Mouse (Mus musculus): ENCODE results near the gene Trim24.
"Not testable (repeated sequence)": the region's sequence is repeated elsewhere in the genome, so short reads cannot be mapped to it uniquely, and the experiment has no call there.

Gene Trim24

DNA sequence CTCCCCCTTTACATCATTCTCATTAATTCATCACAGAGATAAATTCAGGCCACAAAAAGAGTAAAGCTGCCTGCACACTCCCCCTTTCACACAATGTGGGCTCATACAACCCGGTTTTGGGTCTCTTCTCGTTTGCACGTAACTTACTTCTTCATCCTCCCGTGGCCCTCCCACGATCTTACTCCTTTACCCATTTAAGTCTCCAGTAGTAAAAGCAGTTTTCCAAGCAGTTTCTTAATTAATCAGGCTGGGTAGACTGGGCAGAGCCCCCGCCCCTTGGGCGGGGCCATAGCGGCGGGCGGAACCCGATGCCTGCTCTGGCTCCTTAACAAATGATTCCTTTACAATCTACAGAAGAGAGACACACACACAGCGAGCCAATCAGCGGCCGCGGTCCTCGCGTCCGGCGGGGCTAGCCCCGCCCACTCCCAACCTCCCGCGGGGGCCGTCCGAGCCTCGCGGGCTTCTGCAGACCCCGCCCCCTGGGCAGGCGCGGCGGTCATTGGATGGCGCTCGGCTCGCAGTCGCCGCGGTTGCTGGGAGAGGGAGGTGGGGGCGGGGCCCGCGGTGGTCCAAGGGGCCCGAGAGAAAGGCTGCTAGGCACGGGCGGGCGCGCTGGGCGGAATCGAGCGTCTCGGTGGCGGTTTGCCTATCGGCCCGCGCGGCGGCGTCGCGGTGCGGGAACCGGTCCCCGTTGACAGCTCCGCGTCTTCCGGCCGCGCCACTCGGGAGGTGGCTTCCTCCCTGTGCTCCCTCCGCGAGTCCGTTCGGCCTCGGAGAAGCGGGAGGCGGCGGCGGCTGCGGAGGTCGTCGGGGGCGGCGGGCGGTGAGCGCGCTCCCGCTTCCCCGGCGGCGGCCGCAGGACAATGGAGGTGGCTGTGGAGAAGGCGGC is at the start of gene Trim24:
Trim24 (plus strand) TSS at position 567 of the 892 bp plus-strand sequence.
- DNase-seq, result peak; percentile 90

DNA sequence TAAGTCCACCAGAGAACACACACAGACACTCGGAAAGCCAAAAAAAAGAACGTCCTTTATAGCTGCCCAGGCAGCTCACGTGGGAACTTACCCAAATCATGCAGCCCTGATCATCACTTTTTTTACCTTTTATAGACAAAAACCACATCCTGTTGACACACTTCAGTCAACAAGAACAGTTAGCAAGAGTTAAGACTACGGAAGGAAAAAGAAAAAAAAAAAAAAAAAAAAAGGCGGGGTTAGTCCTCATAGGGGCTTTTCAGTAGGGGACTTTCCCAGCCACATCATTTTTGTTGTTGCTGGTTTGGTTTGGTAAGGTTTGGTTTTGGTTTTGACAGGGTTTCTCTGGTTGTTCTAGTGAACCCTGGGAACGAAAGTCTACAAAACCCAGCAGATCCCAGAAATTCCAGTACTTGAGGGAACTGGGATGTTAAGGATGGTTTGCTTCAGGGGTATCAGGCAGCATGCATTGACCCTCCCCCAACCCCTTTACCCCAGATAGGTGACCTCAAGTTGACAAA is 49.0 kb upstream of the Trim24 start:
- no peak for DNase-seq

DNA sequence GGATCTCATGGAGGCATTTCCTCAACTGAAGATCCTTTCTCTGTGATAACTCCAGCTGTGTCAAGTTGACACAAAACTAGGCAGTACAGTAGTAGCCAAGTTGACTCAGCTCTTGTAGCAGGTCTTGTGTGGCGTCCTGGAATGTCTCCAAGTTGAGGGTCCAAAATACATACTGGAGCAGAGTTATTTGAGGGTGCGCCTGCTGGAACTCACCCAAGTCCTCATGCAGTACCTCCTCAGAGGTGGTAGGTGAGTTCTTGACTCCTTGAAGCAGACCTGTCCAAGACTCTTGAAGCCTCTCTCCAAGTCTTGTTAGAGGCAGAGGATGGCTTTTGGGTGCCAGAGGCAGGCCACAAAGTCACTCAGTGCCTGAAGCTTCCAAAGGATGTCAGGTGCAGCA is 48.2 kb upstream of the Trim24 start:
- no peak for DNase-seq

DNA sequence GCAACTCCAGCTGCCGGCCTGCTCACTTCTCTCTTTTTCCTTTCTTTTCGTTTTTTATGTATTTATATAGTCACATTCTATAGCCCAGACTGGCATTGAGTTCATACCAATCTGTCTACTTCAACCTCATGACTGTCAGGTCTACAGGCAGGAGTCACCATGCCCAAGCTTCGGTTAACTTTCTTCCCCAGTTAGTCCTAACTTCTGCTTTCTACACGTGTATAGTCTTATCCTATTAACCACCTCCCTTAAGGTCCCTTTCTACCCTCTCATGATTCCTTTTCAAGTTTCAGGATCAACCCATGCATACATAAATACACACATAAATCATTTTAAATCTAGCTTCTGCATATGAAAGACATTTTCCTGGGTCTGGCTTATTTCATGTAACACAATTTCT is 46.9 kb upstream of the Trim24 start:
- no peak for DNase-seq

DNA sequence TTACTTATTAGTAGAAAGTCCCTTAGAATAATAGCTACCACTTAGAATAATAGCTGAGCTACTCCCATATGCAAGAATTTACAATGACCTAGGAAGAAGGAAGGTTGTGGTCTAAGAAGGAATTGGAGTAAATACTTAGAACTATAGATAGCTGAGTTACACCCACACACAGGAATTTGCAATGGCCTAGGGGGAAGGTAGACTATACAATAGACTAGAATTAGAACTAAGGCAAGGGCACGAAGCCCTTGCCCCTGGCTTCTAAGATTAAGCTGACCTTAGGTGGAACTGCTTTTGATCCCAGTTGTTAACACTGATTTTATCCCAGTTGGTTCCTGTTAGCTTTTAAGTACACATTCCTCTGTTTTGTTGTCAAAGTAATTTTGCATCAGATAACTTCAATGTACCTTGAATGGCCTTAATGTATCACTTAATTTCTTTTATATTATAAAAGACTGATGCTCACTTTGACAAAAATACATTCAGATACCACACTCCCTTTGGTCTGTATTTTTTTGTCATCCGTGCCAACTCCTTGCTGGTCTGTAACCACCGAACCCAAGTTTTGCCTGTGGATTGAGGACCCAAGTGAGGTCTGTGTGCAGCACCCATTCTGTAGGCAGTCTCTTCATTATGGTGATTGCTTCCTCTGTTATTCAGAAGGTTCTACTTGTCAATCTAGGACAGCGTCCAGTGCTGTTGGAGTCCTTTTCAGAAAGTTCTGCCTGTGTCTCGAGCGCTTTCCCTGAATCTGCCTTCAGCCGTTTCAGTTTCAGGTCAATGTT is 45.1 kb upstream of the Trim24 start:
- DNase-seq, result not testable (repeated sequence)

DNA sequence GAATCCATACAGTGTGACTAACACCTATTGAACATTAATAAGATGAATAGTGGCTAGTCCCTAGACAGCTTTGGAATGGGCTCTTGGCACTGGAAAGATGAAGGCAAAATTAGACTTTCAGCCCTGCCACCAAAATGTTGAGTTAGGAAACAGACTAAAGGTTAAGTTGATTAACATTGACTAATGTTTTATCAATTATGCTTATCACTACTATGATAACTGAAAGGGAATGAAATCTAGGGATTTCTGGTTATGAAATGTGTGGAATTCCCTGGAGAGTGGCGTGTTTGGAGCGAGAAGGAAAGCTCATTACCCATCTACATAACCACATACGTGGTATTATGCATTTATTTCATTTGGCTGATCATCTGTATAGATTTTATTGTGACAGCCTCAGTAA is 41.7 kb upstream of the Trim24 start:
- DNase-seq, result no peak

DNA sequence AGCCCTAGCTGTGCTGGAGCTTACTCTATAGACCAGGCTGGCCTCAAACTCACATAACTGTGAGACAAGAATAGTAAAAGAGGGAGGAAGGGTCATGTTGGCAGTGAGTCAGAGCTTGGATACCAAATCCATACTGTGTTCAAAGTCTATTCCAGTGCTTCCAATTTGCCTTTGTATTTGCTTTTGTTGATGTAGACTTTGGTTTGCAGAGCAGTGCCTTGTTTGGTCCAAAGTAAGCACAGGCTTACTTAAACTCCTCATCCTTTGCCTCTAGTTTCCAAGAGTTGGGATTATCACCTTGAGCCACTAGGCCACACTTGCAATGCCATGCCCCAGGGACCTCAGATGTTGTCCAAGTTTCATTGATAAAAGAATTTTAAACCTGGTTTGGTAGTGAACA is 41.0 kb upstream of the Trim24 start:
- DNase-seq, result no peak

DNA sequence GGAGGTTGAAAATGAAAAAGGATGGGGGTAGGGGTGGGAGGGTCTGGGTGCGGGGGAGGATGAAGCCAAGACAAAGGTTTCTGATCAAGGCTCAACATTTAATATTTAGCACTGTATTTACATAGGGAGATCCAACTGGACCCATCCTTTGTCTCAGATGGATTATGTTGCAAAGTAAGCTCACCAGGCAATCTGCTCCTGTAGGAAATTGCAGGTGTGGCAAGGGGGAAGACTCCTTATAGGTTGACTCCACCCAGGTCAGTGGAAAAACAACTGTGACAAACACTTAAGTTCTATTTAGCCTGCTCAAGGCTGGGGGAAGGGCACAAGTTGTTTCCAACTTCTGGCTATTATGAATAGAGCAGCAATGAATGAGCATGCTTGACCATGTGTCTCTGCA is 36.9 kb upstream of the Trim24 start:
- DNase-seq, result no peak

DNA sequence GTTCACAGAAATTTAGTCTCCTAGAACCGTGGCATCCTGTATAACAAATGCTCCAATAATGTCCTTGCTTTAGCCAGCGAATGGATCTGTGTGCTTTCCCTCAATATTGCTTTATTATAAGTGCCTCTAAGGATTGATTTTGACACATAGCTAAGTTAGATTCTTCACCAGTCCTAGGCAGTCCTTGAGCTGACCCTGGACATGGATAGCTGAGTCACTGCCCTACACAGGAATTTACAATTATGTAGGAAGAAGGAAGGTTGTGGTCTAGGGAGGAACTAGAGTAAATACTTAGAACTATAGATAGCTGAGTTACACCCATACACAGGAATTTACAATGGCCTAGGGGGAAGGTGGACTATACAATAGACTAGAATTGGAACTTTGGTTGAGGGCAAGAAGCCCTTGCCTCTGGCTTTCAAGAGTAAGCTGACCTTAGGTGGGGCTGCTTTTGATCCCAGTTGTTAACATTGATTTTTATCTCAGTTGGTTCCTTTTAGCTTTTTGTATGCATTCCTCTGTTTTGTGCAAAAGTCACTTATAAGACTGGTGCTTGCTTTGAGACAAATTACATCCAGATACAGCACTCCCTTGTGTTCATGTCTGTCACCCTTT is 33.6 kb upstream of the Trim24 start:
- DNase-seq, result not testable (repeated sequence)

DNA sequence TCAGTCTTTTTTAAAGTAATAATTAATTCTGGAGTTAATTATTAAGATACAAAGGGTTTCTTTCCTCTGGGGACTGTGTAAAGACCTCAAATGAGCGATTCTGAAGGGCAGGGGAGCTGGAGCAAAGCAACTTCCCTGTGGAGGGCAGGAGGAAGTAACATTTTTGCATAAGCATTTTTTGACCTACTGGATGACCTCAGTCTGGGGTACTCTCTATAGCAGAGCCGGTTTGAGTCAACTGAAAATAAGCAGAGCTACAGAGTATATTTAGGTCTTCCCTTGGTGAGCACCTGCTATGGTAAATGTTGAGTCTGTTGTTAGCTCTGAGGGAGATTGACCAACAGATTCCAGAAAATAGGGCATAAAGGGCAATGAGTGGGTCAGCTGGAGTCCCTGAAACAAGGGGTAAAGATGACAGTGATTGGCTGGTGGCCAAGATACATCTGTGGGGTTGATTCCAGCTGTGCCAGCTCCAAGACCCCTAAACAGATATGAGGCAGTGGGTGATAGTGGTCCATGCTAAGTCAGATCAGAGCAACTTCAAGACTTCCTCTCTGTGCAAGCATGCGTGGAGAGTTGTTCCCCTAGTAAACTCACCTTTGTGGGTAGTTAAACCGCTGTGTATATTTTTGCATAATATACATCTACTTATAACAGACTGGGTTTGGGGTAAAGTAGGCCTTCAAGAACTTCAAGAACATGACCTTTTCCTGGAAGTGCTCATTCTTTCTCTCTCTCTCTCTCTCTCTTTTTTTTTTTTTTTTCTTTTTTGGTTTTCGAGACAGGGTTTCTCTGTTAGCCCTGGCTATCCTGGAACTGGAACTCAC is 27.6 kb upstream of the Trim24 start:
- DNase-seq, result no peak

DNA sequence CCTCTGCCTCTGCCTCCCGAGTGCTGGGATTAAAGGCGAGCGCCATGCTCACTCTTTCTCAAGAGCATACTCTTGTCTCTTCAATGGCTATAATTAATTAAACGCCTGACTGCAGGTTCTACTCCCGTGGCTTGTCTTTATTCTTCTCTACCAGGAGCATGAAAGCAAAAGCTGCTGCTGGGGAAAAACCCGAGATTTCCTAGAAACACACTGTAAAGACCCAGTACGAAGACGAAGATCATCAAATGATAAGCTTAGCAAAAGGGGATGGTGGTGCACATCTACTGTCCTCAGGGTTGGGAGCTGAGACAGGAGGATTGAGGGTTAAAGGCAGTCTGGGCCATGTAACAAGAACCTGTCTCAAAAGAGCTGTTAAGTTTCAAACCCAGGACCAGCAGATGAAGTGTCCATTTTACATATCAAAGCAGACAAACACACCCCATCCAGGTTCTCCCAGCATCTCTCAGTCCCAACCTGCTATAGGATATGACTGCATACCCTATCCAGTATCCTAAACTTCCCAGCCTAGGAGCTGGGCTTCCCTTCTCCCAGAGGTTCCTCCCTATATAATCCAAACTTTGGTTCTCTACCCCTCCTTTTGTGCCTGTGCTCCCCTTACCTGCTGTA is 26.9 kb upstream of the Trim24 start:
- DNase-seq, result no peak

DNA sequence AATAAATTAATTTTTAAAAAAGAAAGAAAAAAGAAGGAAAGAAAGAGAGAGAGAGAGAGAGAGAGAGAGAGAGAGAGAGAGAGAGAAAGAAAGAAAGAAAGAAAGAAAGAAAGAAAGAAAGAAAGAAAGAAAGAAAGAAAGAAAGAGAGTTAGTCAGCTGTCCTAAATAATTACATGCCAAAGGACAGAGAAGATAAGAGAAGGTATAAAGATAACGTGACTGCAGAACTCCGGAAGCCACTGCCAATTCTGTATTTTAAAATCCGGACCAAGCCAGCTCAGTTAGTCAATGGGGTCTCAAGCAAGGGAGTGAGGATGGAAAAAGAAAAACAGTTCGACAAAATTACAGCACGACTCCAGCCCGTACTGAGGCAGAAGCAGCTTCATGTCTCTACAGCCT is 25.7 kb upstream of the Trim24 start:
- not testable (repeated sequence) for DNase-seq

DNA sequence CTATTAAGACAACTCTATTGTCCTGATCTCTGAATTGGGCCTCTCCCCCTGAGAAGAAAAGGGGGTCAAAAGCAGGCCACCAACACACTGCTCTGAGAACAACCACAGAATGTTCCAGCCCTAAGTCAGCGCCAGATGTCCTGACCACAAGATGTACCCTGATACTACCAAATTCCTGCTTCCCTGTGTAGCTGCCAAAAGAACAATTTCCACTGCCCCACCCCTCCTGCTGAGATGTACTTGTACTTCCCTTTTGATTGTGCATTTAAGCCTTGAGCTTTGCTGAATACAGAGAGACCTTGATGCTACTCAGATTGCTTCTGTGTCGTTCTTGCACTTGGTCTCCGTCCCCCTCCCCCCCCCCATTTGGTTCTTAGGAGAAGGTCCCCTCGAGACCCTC is 23.1 kb upstream of the Trim24 start:
- DNase-seq, result not testable (repeated sequence)

DNA sequence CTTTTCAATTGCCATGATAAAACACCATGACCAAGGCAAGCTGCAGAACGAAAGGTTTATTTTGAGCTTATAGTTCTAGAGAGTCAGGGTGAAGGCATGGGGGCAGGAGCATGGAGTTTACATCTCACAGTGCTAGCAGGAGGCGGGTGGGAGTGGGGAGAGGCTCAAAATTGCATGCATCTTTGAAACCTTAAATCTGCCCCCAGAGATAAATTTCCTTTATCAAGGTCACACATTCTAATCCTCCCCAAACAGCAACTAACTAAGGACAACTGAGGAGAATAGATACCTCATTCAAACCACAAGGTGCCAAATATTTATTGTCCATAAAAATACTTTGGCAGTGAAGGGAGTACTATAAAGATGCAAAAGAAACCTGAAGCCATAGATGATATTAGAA is 19.3 kb upstream of the Trim24 start:
- no peak for DNase-seq

DNA sequence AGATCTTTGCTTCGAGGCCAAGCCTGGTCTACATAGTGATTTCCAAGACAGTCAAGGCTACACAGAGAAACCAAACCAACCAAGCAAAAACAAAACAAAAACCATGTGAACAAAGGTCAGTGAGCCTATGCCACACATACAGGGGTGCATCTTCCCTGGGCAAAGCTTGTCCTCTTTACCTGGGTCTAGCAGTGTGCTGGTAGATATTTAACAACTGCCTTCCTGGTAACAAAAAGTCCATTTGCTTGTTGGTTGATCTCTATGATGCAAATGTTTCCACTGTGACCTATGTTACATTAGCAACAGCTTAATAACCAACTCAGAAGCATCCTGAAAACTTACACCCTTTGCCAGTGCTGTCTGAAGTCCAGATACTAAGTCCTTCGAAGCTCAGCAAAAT is 17.3 kb upstream of the Trim24 start:
- DNase-seq, result no peak

DNA sequence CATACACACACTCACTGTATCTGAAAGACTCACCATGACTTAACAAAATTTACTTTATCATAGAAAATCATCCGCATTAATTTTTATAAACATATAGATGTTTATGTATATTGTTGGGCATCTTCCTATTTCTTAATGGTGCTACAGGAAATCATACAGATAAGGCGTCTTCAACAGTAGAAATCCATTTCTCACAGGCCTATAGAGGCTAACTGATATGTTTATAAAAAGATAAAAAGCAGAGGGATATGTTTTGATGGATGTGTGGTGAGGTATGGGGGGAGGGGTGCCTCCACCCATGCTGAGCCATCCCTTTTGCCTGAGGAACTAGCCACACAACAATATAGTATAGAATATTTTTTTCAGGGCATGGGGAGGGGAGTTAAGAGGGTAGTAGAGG is 15.2 kb upstream of the Trim24 start:
- DNase-seq, result no peak

DNA sequence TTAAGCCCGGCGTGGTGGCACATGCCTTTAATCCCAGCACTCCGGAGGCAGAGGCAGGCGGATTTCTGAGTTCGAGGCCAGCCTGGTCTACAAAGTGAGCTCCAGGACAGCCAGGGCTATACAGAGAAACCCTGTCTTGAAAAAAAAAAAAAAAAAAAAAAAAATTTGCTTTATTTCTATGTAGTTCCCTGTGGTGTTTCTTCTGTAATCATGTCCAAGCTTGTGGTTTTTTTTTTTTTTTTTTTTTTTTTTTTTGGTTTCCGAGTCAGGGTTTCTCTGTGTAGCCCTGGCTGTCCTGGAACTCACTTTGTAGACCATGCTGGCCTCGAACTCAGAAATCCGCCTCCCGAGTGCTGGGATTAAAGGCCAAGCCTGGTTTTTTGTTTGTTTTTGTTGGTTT is 14.3 kb upstream of the Trim24 start:
- DNase-seq, result not testable (repeated sequence)

DNA sequence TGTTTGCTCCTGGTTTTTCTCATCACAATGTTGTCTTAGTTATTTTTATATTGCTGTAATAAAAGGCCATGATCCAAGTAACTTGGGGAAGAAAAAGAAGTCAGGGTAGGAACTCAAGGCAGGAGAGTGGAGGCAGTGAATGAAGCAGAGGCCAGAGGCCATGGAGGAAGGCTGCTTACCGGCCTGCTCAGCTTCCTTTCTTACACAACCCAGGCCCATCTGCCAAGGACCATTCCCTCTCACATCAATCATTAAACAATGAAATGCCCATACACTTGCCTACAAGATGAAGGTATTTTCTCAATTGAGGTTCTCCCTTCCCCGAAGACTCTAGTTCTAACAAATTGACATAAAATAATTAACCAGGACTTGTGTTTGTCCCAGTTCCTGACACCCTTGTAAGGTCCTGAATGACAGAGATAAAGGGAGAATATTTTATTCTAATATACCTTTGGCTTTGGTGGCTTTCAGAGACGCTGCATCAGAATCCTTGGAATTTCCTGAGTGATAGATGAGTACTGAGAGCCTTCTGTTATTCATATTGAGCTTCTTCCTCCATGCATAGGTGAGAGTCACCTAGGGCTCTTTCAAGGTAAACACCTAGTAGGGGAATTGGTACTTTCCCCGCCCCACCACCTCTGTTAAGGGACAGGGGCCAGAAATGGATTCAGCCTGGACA is 13.3 kb upstream of the Trim24 start:
- DNase-seq, result no peak

DNA sequence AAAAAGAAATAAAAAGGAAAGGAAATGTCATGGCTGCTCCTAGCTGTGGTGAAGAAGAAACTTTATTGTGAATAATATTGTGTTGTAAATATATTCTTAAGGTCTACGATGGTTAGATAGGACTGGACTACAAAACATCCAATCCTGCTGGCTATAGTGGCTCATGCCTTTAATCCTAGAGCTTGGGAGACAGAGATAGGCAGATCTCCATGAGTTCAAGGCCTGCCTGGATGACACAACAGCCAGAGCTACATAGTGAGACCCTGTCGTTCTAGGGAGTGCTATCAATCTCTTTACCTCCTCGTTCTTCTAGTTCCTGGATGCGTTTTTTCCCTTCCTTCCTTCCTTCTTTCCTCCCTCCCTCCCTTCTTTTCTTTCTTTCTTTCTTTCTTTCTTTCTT is 12.5 kb upstream of the Trim24 start:
- DNase-seq, result no peak

DNA sequence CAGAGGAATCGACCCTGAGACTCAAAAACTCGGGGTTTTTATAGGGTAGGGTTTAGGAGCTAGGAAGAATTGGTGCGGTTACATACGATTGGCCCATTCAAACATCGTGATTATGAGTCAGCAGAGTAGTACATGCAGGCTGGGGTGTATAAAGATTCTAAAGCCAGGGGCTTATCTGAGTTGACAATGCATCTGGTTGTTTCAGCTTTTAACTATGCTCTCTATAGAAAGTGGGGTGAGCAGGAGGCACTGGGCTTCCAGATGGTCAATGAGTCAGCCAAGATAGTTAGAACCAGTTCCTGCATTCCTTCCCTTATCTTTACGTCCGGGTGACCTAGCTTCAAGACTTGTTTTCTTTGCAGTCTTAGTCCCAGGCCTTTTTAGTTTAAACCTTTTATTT is 7.7 kb upstream of the Trim24 start:
- no peak for DNase-seq

DNA sequence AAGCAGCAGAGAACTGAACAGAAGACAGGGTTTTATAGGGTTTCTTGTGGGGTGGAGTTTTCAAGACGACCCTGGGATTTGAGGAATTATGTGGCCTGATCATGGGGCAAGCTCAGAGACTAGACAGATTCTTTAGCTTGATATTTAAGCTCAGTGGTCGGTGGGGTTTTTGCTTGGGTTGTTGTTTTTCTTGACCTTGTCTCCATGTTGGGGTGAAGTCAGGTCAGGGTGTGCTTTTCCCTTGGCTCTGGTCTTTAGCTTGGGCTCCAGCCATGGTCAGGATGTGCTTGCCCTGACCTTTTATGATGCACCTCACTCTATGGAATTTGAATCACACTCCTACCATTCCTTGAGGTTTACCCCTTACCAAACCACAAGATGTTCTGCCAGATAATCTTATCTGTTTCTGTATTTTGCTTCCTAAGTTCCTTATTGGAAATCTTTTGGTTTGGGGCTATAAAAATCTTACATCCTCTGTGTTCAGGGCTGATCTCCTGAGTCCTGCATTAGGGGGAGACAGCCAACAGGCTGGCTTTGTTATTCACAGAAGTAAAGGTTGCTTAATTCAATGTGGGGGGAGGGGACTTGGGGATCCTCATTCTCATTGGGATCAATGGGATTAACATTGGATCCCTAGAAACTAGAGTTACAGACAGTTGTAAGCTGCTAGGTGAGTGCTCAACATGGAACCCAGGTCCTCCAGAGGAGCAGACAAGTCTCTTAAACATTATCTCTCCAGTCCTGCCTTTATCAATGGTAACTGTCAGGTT is 6.5 kb upstream of the Trim24 start:
- no peak for DNase-seq

Measured in cerebellum, adult 8-10 months (tissue).